Mouse (Mus musculus): ENCODE data around the gene Cubn. TPM values are rescaled to one million over a fixed set of nuclear protein-coding genes. Genes with fewer than 3 reads are reported as not detected.

Gene Cubn
- total RNA-seq, 2 experiments from 2014 or later, result 0.87 to 1.2 TPM

DNA sequence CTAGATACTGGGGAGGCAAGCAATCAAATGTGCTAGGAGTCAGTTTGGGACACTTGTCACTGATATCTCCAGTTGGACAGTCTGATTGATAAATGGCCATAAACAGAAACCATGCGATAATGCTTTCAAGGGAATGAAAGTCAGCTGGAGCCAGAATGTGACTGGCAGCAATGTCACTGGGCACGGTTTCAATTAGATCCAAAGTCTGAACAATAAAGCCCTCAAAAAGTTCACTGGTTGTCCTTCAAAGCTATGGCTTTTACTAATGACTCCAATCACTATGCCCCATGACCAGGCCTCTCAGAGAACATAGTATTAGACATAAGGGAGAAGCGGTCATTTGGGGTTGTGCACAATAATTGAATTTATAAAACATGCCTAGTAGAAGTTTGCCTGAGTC, 7.0 kb downstream of the Cubn start:
- DNase-seq, result peak; percentile 31 to 37

DNA sequence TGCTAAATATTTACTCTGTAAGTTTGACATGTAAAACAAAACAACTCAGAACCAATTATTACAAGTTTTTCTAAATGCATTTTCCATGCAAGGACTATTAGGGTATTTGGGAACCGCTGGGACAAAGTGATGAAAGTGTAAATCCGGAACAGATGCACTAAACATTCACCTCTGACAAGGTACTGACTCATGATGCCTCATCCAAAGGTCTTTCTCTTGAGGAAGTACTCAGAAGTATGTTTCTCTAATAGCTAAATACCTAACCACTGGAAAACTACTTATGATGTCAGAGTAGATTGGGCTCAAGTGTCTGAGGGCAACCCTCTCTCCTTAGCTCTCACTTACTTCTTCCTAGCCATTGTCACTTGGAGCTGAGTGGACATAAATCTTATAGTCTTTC, 10.9 kb downstream of the Cubn start:
- DNase-seq, result no peak

DNA sequence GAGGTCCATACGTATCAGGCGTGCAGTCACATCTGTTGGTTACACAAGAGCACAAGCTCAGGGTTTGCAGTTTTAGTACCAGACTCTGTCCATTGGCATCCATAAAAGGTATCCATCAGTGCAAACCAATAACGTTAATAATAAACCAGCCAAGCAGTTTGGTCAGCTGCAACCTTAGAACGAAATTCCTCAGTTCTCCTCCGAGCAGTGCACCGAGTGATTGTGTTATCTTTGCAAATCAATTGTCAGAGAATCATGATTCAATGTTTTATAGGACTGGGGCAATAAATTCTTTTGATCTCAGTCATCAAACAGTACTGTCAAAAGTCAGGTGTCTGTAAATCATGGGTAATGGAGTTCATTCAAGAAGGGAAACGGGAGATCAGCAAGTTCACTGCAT, 12.4 kb downstream of the Cubn start:
- DNase-seq, result no peak

DNA sequence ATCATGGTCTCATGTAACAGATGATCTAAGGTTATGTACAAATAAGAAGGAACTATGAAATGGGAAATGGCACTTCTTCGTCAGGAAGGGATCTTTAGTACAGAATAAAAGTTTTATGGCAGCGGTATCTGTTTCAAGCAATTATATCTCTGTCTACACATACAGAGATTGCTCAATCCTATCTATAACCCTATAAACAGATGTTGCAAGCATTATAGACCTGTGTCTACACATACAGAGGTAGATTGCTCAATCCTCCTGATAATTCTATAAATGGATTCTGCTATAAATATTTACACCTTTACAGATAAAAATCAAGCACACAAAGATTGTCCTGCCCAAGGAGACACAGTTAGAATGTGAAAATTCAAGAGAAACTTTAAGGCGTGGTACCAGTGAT, 21.5 kb downstream of the Cubn start:
- no peak for DNase-seq

DNA sequence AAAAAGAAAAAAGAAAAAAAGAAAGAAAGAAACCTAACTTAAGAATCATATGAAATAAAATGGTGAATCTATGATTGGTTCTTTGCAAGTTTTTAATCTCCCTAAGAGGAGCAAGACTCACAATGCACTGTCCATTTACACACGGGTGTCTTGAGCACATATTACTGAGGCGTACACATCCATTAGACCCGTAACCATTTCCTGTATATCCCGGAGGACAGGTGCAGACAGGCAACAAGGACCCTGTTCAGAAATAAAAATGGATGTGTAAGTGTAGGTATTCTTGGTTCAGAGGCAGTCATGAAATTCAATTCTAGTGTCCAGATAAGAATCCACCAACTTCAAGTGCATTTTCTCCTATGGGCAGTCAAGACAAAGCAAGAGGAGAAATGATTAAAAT, 22.0 kb downstream of the Cubn start:
- no peak for DNase-seq

DNA sequence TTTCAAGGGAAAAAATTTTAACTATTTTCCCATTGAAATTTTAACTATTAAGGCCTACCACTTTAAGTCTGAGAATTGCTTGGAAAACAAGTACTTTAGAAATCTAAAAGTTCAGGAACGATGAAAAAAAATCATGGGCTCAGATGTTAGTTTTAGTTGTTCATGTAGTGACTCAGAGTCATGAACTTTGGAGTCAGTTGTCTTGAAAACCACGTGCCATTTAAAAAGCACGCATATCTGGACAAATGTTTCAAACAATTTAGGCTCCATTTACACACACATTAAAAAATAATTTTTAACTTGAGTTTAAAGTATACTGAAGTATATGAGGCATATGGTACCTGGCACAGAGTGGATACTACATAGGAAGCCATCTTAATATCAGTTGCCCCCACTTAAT, 24.9 kb downstream of the Cubn start:
- no peak for DNase-seq

DNA sequence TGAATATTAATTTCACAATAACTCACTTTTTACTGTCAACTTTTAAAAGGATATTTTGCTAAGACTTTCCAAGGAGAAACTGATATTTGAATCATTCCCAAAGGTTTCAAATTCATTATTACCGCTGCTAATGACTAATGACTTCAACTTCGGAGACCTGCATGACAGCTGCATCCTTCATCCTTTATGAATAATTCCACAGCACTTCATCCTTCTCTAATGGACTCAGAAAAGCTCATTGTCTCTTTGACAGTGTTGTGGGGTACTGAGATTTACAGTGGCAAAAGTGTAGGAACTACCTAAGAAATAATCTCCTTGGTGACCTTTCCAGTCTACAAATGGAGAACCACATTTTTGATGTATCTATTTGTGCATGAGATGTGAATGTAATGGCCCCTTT, 33.5 kb downstream of the Cubn start:
- no peak for DNase-seq

DNA sequence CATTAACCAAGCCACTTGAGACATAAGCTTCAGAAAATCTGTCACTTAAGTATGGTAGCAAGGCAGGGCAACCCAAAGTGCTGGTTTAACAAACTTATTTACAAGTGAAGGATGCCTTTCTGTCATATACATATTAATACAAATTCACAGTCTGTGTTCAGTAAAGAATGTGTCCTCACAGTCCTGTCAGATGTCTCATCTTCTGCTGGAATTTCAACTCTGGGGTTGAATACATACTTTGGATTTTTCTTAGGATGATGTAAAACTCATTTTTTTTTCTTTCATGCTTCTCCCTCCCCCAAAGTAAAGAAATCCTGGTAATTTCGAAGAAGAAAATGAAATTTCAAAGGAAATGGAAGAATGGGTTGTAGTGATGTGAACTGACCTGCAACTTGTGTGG, 34.8 kb downstream of the Cubn start:
- no peak for DNase-seq

DNA sequence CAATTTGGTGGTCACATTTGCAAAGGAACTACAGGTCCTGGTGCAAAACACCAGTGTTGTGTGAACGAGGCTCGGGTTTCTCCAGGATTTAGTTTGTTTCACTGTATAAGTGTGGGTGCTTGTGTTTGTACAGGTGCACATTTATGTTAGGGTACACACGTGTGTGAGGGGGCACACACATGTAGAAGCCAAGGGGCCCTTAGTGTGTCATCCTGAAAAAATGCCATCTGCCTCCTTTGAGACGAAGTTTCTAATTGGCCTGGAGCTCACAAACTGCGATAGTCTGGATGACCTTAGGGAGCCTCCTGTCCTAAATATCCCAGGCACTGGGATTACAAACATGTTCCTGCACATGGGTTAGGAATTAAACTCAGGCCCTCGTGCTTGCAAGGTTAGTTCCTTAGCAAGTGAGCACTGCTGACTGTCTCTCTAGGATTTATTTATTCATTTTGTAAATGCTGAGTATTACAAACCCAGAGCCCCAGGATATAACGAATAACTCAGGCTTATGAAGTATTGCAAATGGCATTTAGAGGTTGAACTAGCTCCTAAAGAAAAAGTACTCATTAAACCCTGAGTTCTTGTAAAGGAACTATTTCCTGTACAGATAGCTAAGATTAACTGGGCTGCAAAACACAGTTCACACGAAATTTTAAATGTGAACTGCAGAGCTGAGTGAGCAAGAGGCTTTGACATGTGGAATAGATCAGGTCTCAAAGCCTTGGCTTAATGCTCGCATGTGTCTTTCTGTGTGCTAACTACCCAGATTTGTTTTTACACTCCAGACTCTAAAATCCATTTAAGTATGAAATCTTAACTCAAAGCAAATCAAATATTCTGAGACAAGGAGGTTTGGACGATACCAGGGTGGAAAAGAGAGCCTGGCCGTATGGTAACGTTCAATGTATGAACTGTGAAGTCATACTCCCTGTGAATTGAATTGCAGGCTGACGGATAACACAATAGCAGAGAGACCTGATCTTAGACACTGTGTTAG, 39.8 kb downstream of the Cubn start:
- peak in 1 of 2 experiments; percentile 12 for DNase-seq

DNA sequence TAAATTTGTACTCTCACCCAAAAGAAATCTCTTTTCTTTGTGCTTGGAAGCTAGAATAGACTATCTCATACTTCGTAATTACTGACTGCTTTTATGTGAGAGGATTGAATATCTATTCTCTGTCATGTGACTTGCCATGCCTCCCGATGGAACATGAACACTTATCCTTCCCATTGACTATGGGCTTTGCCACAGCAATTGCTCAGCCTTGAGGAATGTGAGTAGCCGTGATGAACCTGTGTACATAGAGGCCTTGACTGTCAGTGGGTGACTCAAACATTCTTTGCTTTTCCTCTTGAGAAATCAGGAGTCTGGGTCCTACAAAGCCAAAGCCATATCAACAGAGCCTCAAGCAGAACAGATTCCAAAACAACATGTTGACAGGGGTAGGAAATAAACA, 40.7 kb downstream of the Cubn start:
- peak; percentile 14 to 18 for DNase-seq

DNA sequence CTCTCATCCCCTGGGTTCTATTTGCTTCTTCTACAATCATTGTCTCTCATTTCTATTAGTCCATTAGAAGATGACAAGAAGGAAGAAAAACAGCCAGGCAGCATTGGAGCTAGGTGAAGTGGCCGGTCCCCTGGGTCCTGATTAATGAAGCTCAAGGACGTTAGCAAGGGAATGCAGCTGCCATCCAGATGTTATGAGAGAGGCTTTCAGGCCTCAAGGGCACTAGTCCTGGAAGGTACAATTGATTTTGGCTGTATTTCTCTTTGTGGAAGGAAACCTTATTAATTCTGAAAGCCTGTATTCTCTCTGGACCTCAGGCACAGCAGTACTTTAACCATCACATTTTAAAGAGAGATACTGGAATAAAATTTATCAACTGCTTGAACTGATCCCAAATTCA, 41.1 kb downstream of the Cubn start:
- DNase-seq, result peak in 1 of 2 experiments; percentile 11

DNA sequence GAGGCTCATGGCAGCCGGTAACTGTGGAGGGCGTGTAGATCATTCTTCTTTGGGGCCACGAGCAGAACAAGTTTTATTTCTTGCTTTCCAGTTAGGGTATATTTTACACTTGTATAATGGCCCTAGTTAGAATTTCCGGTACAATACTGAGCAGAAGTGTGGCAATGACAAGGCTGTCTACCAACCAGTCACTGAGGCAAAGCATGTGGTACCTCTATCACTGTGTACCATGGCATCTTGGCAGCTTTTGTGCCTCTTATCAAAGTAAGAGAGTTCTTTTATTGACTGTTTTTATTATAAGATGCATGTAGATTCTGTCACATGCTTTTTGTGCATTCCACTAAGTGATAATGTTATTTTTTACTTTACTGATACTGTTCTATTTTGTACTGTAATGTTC, 46.5 kb downstream of the Cubn start:
- DNase-seq, result no peak

DNA sequence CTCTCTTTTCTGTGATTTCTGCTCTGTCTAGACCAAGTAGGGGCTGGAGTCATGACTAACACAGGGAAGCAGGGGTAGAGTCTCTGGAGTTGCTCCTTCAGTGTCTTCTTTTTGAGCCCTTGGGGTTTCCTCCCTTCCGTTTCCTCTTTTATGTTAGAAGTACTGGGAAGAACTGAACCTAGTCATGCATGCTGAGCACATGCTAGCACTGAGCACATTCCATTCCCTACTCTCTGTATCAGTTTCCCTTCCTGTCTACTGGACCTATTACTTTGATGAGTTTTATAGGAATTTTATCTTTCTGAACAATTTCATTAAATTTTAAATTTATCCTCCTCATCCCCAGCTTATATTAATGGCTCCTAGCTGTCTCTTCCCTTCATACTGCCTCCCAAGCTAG, 52.6 kb downstream of the Cubn start:
- peak; percentile 17 to 39 for DNase-seq

DNA sequence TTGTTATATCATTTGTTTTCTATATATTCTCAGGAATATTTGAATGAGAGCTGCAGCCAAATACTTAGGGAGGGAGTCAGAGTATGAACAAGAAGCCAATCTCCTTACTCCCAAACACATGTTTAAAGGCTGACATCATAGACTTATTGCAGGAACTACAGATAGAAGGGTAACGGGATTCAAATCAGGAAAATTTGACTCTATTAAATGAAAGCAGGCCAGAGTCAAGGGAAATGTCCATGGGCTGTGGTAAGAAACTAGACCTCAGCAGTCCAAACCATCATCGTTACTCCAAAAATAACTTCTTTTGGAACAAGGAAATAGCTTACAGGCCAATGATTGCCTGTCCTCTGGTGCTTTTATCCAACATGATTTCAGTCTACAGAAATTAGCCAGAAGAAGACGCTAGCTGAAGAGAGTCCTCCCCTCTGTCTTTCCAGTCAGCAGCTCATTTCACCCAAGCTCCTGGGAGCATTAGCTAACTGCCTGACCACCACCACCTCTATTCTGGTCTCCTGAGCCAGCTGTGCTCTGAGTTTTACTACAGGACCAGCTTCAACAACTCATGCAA, 53.3 kb downstream of the Cubn start:
- DNase-seq, result peak; percentile 55 to 67

DNA sequence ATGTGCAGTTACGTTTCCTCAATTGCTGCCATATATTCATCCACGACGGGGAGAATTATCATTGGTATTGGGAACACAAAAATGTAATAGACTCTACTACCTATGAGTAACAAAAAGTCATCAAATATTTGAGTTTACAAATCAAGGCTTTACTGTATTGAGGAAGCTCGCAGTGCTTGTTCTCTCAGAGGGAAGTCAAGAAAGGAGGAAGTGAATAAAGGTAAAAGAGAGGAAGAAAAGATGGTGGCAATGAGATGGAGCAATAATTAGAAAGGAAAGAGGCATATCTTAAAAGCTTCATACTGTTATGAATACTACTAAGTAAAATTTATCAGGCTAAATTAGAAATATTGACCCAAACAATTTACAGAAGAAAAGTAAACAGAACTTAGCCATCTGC, 59.6 kb downstream of the Cubn start:
- no peak for DNase-seq

DNA sequence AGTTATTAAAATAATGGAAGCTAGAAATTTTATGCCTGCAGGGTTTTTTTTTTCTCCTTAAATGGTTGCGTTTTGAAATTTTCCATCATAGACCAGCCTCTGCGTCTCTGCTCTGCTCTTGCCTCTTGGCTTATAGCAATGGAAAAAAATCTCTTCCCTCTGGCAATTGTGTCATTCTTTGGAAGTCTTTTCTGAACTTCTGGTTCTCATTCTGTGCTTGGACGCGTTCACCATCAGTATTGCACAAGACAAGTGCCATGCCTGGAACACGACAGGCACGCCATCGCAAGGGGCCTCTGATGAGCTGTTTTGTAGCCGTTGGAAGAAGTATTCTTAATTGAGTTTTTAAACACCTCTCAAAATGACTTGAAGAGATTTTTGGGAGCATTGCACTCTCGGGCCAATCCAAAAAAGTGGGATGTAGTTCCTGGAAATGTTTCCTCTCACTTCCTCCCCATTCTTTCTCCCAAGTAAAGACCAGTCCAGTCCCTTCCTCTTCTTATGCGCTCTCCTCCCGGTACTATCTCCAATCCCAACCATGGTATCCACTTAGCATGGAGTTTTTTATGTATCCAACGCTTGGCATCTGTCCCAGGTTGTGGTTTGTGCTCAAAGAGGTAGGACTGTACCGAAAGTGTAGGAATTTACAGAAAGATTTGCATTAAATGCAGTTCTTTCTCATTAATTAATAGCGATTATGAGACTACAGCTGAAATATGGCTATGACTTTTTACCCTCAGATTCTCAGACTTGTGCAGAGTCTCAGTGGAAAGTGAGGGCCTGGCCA, 69.4 kb downstream of the Cubn start:
- peak; percentile 77 to 83 for DNase-seq

DNA sequence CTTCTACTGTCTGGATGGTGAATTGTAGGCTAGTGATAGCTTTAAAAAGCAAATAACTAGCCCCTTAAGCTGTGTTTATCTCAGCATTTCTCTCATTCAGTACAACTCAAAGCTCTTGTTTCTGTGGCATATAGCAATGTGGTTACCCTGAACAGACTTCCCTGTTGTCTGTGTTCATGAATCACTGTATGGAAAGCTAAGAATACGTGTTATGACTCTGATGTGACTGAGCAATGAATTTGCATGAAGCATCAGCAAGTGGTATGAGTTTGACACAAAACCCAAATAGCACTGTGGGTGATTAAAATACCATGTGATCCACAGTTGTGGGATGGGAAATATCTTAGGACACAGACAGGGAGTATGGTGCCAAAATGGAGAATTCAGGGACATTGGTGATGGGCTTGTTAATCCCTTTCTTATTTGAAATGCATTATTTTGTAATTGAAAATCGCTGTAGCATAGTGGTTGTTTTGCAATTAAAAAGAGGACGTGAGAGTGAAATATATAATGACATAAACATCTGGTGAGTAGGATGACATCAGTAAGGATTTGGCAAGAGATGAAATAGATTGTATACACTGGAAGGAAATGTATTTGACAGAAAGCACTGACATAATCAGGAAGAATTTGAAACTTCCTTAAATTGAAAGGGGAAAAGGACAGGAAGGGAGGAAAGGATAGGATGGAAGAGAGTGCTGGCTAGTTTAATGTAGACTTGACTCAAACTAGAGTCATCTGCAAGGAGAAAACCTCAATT, 74.7 kb downstream of the Cubn start:
- DNase-seq, result no peak

DNA sequence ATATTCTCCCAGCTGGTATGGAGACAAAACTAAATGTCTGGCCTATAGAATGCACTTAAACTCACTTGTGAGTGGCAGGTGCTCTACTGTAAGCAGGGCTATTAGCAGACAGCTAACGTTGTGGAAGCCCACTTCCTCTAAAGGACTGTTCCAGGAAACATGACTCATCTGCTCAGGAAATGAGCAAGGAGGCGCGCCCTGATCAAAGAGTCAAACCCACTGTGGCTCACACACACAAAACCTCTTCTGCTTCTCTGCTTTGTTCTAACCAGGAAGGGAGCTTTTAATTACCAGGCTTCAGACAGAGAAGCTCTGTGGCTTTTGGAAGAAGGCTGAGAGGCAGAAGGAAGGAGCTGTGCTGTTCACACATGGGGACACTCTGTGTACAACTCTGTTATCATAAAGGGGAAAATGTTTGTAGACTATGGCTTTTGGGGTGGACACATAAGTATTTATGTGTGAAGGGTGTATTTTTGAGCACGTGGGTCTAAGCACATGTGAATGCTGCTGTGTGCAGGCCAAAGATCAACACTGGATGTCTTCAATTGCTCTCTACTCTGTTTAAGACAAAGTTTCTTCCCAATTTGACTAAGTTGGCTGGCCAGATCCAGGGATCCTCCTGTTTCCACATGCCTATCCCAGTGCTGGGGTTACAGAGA, 78.0 kb downstream of the Cubn start:
- DNase-seq, result peak; percentile 73 to 92

DNA sequence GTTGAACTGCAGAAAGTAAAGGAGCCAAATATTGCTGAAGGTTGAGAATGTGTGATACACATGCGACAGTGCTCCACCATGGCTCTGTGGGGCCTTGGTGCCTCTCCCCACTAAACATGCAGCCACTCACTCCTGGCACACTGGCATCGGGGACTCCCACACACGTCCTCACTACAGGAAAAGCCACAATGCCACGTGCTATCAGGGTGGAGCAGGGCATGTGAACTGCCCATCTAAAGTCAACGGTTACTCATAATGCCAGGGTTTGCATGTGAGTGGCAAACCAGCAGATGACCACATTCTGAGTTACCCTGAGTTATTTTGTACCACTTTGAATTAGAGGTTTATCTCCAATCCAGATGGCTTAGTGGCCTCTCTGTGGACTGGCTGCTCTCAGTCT, 81.0 kb downstream of the Cubn start:
- DNase-seq, result no peak

DNA sequence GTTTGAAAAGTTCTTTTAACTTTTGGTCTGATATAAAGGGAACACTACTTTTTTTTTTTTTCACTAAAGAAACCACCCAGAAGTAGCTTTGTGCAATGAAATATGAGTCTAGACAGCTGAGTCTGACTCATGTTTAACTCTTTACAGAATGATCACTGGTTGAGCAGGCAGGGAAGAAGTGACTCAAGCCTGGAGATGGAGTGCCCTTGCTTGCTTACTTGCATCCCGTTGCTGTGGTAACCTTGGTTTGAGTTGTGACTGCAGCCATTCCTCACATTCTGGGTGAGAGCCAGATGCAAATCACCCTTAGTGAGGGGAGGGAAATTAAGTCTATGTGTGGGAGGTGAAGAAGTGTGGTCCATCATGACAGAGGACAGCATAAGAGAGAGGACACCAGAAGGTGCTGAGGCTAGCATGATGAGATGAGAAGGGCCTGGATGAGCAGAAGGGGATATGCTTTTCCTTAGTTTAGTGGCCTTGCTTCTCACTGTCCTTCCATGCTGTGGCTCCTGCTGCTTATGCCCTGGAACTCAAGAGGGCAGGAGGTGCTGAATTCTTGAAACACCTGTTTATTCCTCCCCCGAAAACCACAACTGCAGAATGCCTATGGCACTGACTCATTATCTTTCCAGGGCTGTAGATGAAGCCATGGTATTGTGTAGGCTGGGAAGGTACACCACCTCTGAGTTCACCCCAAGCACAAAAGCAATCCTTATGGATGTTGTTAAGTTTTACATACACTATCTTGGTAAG, 81.7 kb downstream of the Cubn start:
- peak; percentile 45 to 53 for DNase-seq

DNA sequence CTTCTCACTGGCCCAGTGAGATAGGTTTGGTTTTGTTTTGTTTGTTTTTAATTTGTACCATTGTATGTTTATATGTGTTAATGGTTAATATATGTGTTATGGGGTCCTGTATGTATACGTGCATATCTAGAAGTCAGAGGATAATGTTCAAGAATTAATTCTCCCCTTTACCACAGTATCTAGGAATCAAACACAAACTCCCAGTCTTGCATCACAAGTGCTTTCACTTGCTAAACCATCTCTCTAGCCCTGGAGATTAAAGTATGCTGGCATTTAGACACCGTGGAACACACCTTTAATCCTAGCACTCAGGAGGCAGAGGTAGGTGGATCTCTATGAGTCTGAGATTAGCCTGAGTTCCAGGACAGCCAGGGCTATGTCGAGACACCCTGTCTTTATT, 83.3 kb downstream of the Cubn start:
- DNase-seq, result no peak
